Mouse (Mus musculus) kidney, adult 2 months (tissue): ENCODE measurements around the gene Hoxc8. TPM values are rescaled to one million over a fixed set of nuclear protein-coding genes. Genes with fewer than 3 reads are reported as not detected.

Experiments
- DNase-seq: peaks from one replicate; pipeline ENCODE4 v3.0.0; 2021
- H3K27ac ChIP-seq: fragments of 200-500 bp; 2 replicates; pipeline ENCODE4 v1.5.1; 2012; ENCODE audit warnings: low read depth, low read length, control low read depth, inconsistent platforms; ENCODE audit not compliant: insufficient read depth
- H3K27me3 ChIP-seq: fragments of 200-500 bp; replicated peaks from 2 replicates; pipeline ENCODE4 v1.6.1; 2012; ENCODE audit warnings: mild to moderate bottlenecking, moderate library complexity, low read length, inconsistent platforms; ENCODE audit not compliant: control insufficient read depth, insufficient read depth
- H3K36me3 ChIP-seq: fragments of 200-500 bp; 2 replicates; pipeline ENCODE4 v1.6.1; 2012; ENCODE audit warnings: mild to moderate bottlenecking, moderate library complexity, low read length, inconsistent platforms; ENCODE audit not compliant: control insufficient read depth, insufficient read depth
- H3K4me1 ChIP-seq: fragments of 200-500 bp; 2 replicates; pipeline ENCODE4 v1.6.1; 2011; ENCODE audit warnings: low read length; ENCODE audit not compliant: control insufficient read depth, insufficient read depth
- H3K4me3 ChIP-seq: fragments of 200-500 bp; 2 replicates; pipeline ENCODE4 v1.5.1; 2011; ENCODE audit warnings: mild to moderate bottlenecking, low read depth, low read length, control low read depth; ENCODE audit not compliant: insufficient read depth
- CTCF ChIP-seq: fragments of 200-500 bp; conservative IDR thresholded peaks from 2 replicates; pipeline ENCODE4 v1.5.1; 2011; ENCODE audit warnings: low read depth, mild to moderate bottlenecking, control low read depth, low read length, moderate library complexity, mixed read lengths; ENCODE audit not compliant: insufficient read depth, insufficient read length
- POLR2A ChIP-seq: fragments of 200-500 bp; IDR thresholded peaks from one replicate; pipeline ENCODE4 v1.6.1; 2011; ENCODE audit warnings: low read depth, low read length, control low read depth
- WGBS: fragments of 180-500 bp; shearing (Covaris S2); methylation state at CpG from one replicate; pipeline ENCODE4 v1.1.7; 2018; 5-methylcytosine and 5-hydroxymethylcytosine counted together
- polyA plus RNA-seq: library from polyadenylated mRNA; depleted of rRNA; stranded (reverse); fragments of >200 nt; gene quantifications from 2 replicates; pipeline ENCODE4 v1.2.3, GENCODE M21; 2012; rRNA removed

Hoxc8 gene
- polyA plus RNA-seq, 1 experiment: 4.0 TPM

DNA sequence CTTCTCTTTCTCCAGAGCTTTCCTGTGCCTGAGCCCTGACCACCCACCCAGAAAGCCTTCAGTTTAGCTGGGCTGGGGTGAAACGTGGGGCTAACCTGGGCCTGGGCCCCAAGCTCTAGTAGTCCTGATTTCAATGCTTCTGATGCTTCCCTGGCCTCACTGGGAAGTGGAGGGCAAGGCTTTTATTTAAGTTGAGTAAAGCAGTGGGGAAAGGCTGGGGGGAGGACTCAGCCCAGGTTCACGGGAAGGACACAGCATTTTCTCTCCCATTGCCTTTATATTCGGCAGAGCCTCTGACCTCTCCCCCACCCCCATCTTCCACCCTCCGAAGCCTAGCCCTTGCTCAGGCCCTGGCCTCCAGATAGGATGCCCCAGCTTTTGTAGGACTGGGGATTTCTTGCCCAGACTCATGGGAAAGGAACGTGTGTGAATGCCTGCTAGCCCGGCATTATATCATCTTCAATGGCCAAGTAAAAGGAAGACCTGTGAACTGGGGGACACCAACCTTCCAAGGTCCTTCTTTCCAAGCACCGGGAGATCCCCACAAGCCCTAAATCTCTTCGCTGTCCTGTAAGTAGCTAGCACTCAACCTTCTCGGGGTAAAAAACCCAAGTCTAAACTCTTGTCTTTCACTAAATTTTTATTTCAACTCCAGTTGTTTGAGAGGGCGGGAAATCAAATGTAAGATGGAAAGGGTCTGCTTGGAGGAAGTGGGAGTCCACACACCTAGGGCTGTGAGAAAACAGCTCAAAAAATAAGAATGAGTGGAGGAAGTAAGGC, 48.5 kb downstream of the Hoxc8 start:
- TF ChIP-seq CTCF (no peak), POLR2A (no peak)
- Histone ChIP-seq H3K36me3 (no peaks in the 10 kb centered on the region), H3K27ac (no peak overlapping the region), H3K27me3 (no peaks in the 10 kb centered on the region), H3K4me1 (peaks cover 5% of the 10 kb centered on the region; the same call in 1 of the 2 replicates), H3K4me3 (no peak overlapping the region)
- 85% methylated on average over 10 of the region's 10 CpGs for WGBS
- no peak for DNase-seq

DNA sequence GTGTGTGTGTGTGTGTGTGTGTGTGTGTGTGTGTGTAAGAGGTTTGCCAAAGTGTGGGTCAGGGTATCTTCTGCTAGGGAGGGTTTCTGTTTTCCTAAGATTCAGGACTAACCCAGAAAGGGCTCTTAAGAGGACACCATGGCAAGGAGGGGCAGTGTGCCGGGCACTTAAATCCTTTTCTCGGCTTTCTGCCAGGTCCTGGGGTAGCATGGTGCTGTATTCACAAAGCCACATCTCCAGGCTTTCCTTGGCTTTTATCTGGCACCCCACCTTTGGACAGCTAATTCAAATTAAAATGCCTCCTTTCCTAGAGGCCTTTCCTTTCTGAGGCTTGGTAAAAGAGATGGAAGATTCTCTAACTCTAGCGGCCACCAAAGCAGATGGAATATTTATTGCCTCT, 49.2 kb downstream of the Hoxc8 start:
- no peaks in the 10 kb centered on the region for H3K27me3 ChIP-seq
- H3K4me1 ChIP-seq: peaks cover 5% of the 10 kb centered on the region; the same call in 1 of the 2 replicates
- H3K4me3 ChIP-seq: no peak overlapping the region
- H3K36me3 ChIP-seq: no peaks in the 10 kb centered on the region
- no peak overlapping the region for H3K27ac ChIP-seq
- DNase-seq: no peak
- TF ChIP-seq CTCF (no peak), POLR2A (no peak)
- WGBS: 61% methylated on average over 3 of the region's 3 CpGs

DNA sequence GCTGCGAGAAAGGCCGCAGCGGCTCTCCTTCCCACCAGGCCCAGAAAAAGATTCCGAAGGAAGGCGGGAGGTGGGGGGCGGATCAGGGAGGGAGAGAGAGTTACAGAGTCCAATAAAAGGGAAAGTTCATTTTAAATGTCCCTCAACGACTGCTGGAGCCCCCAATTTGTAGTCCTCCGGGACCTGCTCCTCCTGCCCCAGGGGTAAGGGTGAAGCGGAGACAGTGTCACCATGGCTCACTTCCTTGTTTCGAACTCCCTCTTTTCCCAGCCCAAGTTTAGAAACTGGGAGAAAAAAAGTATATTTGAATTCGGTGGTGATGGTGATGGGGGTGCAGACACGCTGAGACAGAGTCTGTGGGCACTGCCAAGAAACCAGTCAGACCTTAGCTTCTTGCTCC, 50.2 kb downstream of the Hoxc8 start:
- WGBS: 50% methylated on average over 12 of the region's 12 CpGs
- no peaks in the 10 kb centered on the region for H3K27me3 ChIP-seq
- no peak for TF ChIP-seq POLR2A
- no peak for TF ChIP-seq CTCF
- no peak for DNase-seq
- H3K4me3 ChIP-seq: no peak overlapping the region
- H3K4me1 ChIP-seq: peaks cover 5% of the 10 kb centered on the region; the same call in 1 of the 2 replicates
- H3K27ac ChIP-seq: no peak overlapping the region
- H3K36me3 ChIP-seq: no peaks in the 10 kb centered on the region

DNA sequence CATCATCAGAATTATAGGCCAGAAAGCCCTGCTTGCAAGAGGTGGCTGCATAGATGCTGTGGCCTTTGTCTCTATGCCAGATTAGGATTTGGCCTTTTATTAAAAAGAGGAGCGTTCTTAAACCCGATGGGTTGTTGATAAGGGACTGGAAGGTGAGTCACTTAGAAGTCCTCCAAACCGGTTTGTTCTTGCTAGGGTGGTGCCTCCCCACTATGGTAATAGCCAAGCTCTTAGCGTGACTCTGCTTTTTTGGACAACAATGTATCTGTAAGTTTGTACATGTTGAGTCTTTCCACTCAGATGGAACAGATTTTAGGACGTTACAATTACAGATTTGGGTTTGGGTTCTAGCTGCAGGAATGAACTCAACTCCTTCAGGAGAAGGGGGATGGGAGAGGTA, 51.2 kb downstream of the Hoxc8 start:
- WGBS: 53% methylated on average over 5 of the region's 5 CpGs
- DNase-seq: no peak
- Histone ChIP-seq H3K27me3 (no peaks in the 10 kb centered on the region), H3K27ac (no peak overlapping the region), H3K36me3 (no peaks in the 10 kb centered on the region), H3K4me3 (no peak overlapping the region), H3K4me1 (peaks cover 5% of the 10 kb centered on the region; the same call in 1 of the 2 replicates)
- TF ChIP-seq POLR2A (no peak), CTCF (no peak)

DNA sequence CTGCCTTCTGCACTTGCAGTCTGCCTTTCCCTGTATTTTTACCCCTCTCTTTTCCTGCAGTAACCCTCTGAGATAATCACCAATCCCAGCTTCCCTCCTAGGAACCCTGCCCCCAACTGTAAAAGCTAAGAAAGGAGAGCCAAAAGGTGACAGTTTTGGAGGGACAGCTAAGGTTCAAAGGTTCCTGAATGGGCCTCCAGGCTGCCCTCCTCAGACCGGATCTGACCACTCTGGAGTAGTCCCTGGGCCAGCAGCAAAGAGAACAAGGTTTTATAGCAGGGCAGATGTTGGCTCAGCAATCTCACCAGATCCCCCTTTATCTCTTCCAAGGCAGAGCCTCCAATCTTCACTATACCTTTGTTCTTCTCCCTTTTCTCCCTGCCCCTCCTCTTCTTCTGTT, 51.8 kb downstream of the Hoxc8 start:
- Histone ChIP-seq H3K36me3 (no peaks in the 10 kb centered on the region), H3K27me3 (no peaks in the 10 kb centered on the region), H3K27ac (no peak overlapping the region), H3K4me3 (no peak overlapping the region), H3K4me1 (peaks cover 5% of the 10 kb centered on the region; the same call in 1 of the 2 replicates)
- WGBS: 27% methylated on average over 1 of the region's 1 CpGs
- TF ChIP-seq POLR2A: no peak
- TF ChIP-seq CTCF: no peak
- peak; percentile 43 for DNase-seq

Other genes with a start within 250 kb of the Hoxc8 start
- not detected in 2 replicates for gene Hoxc13, start 69.5 kb upstream of the Hoxc8 start, polyA plus RNA-seq
- gene Hoxc12, start 53.9 kb upstream of the Hoxc8 start, polyA plus RNA-seq: not detected in 2 replicates
- gene Hoxc11, start 36.2 kb upstream of the Hoxc8 start, polyA plus RNA-seq: 0.25 and 0.30 TPM in 2 replicates
- 16.4 and 16.7 TPM in 2 replicates for gene Hoxc10, start 23.8 kb upstream of the Hoxc8 start, polyA plus RNA-seq
- 4.0 and 4.1 TPM in 2 replicates for gene Hoxc5, start 23.2 kb upstream of the Hoxc8 start, polyA plus RNA-seq
- gene Hoxc9, start 14.2 kb upstream of the Hoxc8 start, polyA plus RNA-seq: 5.5 and 7.3 TPM in 2 replicates
- gene Hoxc6, start 7.7 kb downstream of the Hoxc8 start, polyA plus RNA-seq: 24.7 and 25.4 TPM in 2 replicates
- 2.5 and 2.7 TPM in 2 replicates for gene Hoxc4, start 28.3 kb downstream of the Hoxc8 start, polyA plus RNA-seq
- 15.5 and 19.4 TPM in 2 replicates for gene Smug1, start 176.5 kb downstream of the Hoxc8 start, polyA plus RNA-seq
- 18.8 and 26.9 TPM in 2 replicates for gene Cbx5, start 249.2 kb downstream of the Hoxc8 start, polyA plus RNA-seq
- gene Hnrnpa1, start 249.8 kb downstream of the Hoxc8 start, polyA plus RNA-seq: 50.0 and 69.3 TPM in 2 replicates